Mouse (Mus musculus) limb, embryonic 14.5 days (tissue): ENCODE results near the gene Usp53. TPM values are rescaled to one million over a fixed set of nuclear protein-coding genes. Genes with fewer than 3 reads are reported as not detected.

Source experiments
- ATAC-seq: fragments of 200-750 bp; cut with Nextera tagmentation; 2 replicates; pipeline ENCODE4 v1.8.0; 2017; ENCODE audit warnings: low read depth, moderate number of reproducible peaks, moderate TSS enrichment; ENCODE audit not compliant: low FRiP score
- DNase-seq: peaks from one replicate; pipeline ENCODE4 v3.0.0-alpha.2; 2015; ENCODE audit warnings: low spot score
- H3K27ac ChIP-seq: fragments of 300-500 bp; sonication (generic); replicated peaks from 2 replicates; pipeline ENCODE4 v1.5.1; 2014; ENCODE audit warnings: low read depth, mild to moderate bottlenecking, low read length, moderate library complexity, mixed read lengths
- H3K27me3 ChIP-seq: fragments of 300-500 bp; sonication (generic); 2 replicates; pipeline ENCODE4 v1.6.1; 2014; ENCODE audit warnings: low read length, mixed read lengths; ENCODE audit not compliant: control insufficient read depth, insufficient read depth
- H3K36me3 ChIP-seq: fragments of 300-500 bp; sonication (generic); 2 replicates; pipeline ENCODE4 v1.6.1; 2014; ENCODE audit warnings: mild to moderate bottlenecking, low read length, moderate library complexity, mixed read lengths; ENCODE audit not compliant: control insufficient read depth, insufficient read depth
- H3K4me1 ChIP-seq: fragments of 300-500 bp; sonication (generic); 2 replicates; pipeline ENCODE4 v1.6.1; 2014; ENCODE audit warnings: antibody characterized with exemption, low read length, mixed read lengths; ENCODE audit not compliant: control insufficient read depth, insufficient read depth
- H3K4me2 ChIP-seq: fragments of 300-500 bp; sonication (generic); replicated peaks from 2 replicates; pipeline ENCODE4 v1.6.1; 2014; ENCODE audit warnings: low read depth, mild to moderate bottlenecking, low read length, moderate library complexity; ENCODE audit not compliant: severe bottlenecking
- H3K4me3 ChIP-seq: fragments of 300-500 bp; sonication (generic); replicated peaks from 2 replicates; pipeline ENCODE4 v1.5.1; 2014; ENCODE audit warnings: low read length
- H3K9ac ChIP-seq: fragments of 300-500 bp; sonication (generic); 2 replicates; pipeline ENCODE4 v1.6.1; 2014; ENCODE audit warnings: mild to moderate bottlenecking, low read depth, low read length, moderate library complexity; ENCODE audit not compliant: severe bottlenecking
- H3K9me3 ChIP-seq: fragments of 300-500 bp; sonication (generic); 2 replicates; pipeline ENCODE4 v1.6.1; 2016; ENCODE audit warnings: low read length; ENCODE audit not compliant: control insufficient read depth
- POLR2A ChIP-seq: fragments of 200-500 bp; IDR thresholded peaks from 2 replicates; pipeline ENCODE4 v1.8.0; 2012; ENCODE audit warnings: inconsistent platforms, mild to moderate bottlenecking, moderate library complexity, borderline replicate concordance; ENCODE audit not compliant: insufficient read depth, insufficient read length; ENCODE audit errors: extremely low read depth
- WGBS: fragments of 180-500 bp; shearing (Covaris S2); extraction: QIAGEN DNeasy Blood & Tissue Kit; methylation state at CpG from one replicate; pipeline ENCODE4 v1.1.7; 2014; 5-methylcytosine and 5-hydroxymethylcytosine counted together
- polyA plus RNA-seq, 2 experiments: library from polyadenylated mRNA; depleted of rRNA in 1 of 2; stranded (reverse) in 1 of 2; unstranded in 1 of 2; fragments of >200 nt; fragmentation: Nextera tagmentation in 1 of 2; extraction: Ambion mirVana in 1 of 2; gene quantifications; 2 replicates each; pipeline versions ENCODE4 v1.2.1 to v1.2.3; 2012 to 2014

Usp53 gene
- polyA plus RNA-seq, 2 experiments: 2.8 to 8.1 TPM

DNA sequence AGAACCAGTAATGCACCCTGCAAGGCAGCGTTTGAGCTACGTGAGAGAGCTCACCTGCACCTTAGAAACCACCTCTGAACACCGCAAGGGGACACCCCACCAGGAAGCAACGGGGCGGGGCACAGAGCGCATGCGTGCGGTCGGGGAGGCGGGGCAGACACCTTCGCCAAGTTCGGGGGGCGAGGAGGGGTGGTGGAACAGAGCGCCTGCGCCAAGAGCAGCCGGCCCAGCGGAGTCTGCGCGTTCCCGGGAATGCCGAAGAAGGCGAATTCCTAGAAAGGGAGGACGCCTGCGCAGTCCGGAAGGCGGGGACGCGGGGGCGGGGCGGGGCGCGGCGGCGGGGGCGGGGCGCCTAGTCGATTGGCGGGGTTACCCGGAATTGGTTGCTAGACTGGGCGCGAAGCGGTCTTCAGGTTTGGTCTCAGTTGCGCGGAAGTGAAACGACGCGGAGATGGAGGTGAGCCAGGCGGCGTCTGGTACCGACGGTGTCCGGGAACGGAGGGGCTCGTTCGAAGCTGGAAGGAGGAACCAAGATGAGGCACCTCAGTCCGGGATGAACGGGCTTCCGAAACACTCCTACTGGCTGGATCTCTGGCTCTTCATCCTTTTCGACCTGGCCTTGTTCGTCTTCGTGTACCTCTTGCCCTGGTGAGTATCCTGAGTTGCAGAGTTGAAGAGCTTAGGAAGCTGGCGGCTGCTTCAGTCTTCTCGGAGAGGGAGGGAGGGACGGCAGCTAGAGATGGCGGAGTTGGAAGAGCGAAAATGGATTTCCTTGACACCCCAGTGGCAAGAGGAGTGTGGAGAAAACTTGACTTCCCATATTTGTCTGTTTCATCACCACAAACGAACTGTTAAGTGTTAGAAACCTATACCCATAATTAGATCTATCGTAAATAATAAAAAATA lies 60.0 kb downstream of the Usp53 start, which contains the start of gene 1810037I17Rik:
TSS of gene 1810037I17Rik (plus strand) at position 195 of the 906 bp plus-strand sequence.
- H3K36me3 ChIP-seq: peaks cover 15% of the 10 kb centered on the region; the same call in 1 of the 2 replicates

DNA sequence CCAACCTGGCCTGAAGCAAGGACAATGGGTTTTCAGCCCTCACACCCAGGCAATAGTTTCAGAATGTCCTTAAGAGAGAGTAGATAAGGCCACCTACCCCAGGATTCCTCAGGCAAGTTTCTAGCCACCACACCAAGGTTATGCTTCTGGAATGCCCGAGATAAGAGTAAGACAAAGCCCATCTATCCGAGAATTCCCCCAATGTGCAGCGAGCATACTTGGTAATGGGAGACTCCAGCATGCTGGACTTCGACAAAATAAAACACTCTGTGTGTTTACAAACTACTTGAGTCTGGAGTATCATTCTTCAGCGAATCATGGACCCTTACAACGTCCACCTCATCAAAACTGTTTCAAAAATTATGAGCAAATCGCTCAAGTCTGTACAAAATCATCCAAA lies 61.2 kb downstream of the Usp53 start:
- H3K27me3 ChIP-seq: no peaks in the 10 kb centered on the region
- peaks cover 15% of the 10 kb centered on the region; the same call in 1 of the 2 replicates for H3K36me3 ChIP-seq
- DNase-seq (no peak), ATAC-seq (no peak)
- no peak overlapping the region for H3K9ac ChIP-seq
- peaks cover 6% of the 10 kb centered on the region; the same call in 1 of the 2 replicates for H3K4me1 ChIP-seq
- H3K4me2 ChIP-seq: peak overlapping the region; percentile 65
- no peak overlapping the region for H3K4me3 ChIP-seq
- H3K27ac ChIP-seq: no peak overlapping the region
- no peaks in the 10 kb centered on the region for H3K9me3 ChIP-seq
- WGBS: 74% methylated on average over 7 of the region's 7 CpGs
- no peak for TF ChIP-seq POLR2A

More for the DNA sequence above, 60.0 kb downstream of the Usp53 start, which contains the start of gene 1810037I17Rik:
- peak; percentile 98 for ATAC-seq
- DNase-seq: peak; percentile 95
- TF ChIP-seq POLR2A: peak; percentile 68; the same call in 1 of the 2 replicates
- Histone ChIP-seq H3K9me3 (no peaks in the 10 kb centered on the region), H3K9ac (peak within 1 kb of the TSS; percentile 55), H3K4me3 (peak within 1 kb of the TSS; percentile 53), H3K27me3 (no peaks in the 10 kb centered on the region), H3K27ac (peak within 1 kb of the TSS; percentile 80), H3K4me1 (peaks cover 6% of the 10 kb centered on the region; the same call in 1 of the 2 replicates), H3K4me2 (peak within 1 kb of the TSS; percentile 68)
- WGBS: under 1% methylated on average over 62 of the region's 68 CpGs

- no peaks in the 10 kb centered on the region for H3K27me3 ChIP-seq
- 87% methylated on average over 8 of the region's 8 CpGs for WGBS
- DNase-seq: no peak
- no peak for TF ChIP-seq POLR2A
- H3K9me3 ChIP-seq: no peaks in the 10 kb centered on the region
- ATAC-seq: no peak
- H3K4me3 ChIP-seq: no peak overlapping the region
- no peak overlapping the region for H3K9ac ChIP-seq
- H3K4me1 ChIP-seq: peaks cover 6% of the 10 kb centered on the region; the same call in 1 of the 2 replicates
- no peak overlapping the region for H3K4me2 ChIP-seq
- H3K36me3 ChIP-seq: peaks cover 9% of the 10 kb centered on the region; the same call in 1 of the 2 replicates
- no peak overlapping the region for H3K27ac ChIP-seq
Observed at GRCm38 (mm10) chr3:122921676-122922527, 62.4 kb downstream of the Usp53 start.

- Histone ChIP-seq H3K4me3 (no peak overlapping the region), H3K4me2 (no peak overlapping the region), H3K9me3 (no peaks in the 10 kb centered on the region), H3K4me1 (no peaks in the 10 kb centered on the region; the same call in 1 of the 2 replicates), H3K36me3 (no peaks in the 10 kb centered on the region), H3K9ac (no peak overlapping the region), H3K27ac (no peak overlapping the region), H3K27me3 (no peaks in the 10 kb centered on the region)
- TF ChIP-seq POLR2A: no peak
- no peak for DNase-seq
- no peak for ATAC-seq
- whole genome bisulfite sequencing: 60% methylated on average over 8 of the region's 8 CpGs
Observed at GRCm38 (mm10) chr3:122920572-122921435, 63.5 kb downstream of the Usp53 start.
